Mouse (Mus musculus) forelimb bud, embryonic 11.5 days (tissue): ENCODE measurements at regions not wholly inside any gene's neighbourhood (a gene's known extent, or its start where the extent isn't known, plus 50 kb on each side); places are given as distances from the start of the nearest gene placed in this dataset.
"Not testable (repeated sequence)": the region's sequence is repeated elsewhere in the genome, so short reads cannot be mapped to it uniquely, and the experiment has no call there.

Experiments
- DNase-seq: peaks from one replicate; pipeline ENCODE4 v3.0.0-alpha.2; 2012; ENCODE audit warnings: low read depth, low spot score

- DNase-seq = peak; percentile 79
Observed at GRCm38 (mm10) chr3:80079801-80080418, 195.6 kb downstream of the Fam198b start.

DNA sequence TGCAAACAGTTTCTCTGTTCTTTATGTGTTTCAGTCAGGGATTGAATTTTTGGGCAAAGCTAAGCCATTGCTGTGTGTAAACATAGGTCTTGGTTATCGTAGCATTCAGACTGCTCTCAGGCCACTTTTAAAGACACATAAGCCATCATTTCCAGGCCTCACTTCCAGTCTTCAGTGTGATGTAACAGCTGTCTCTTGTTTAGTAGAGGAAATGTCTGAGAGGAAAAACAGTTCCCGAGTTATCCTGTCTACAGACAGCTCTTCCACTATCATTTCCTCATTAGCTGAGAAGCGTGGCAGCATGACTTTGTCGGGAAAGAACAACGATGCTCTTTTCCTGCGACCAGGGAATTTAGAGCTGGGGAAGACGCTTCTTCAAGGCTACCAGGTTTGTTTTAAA lies 196.9 kb downstream of the Fam198b start:
- no peak for DNase-seq

- no peak for DNase-seq
Observed at GRCm38 (mm10) chr3:80082780-80083519, 198.6 kb downstream of the Fam198b start.

DNA sequence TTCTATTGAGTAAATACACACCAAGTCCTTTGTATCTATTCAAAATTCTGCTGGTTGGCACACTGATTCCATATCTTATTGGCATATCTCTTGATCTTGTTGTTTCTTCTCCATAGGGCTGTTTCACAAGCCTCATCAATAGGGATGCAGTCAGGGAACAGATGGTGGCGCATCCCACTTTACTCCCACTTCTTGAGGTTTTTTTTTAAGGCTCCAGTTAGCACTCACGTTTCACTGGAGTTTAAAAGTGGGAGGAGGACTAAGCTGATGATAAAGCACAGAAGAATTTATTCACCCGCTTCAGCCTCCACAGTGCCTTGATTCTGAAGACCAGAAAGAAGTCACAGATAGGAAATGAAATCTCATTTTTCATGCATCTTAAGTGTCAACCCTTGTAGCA lies 199.8 kb downstream of the Fam198b start:
- no peak for DNase-seq

GRCm38 (mm10) chr3:80099625-80100024 lies 215.3 kb downstream of the Fam198b start:
- no peak for DNase-seq

- DNase-seq = no peak
Observed at GRCm38 (mm10) chr3:80120177-80120736, 235.9 kb downstream of the Fam198b start.

- peak; percentile 17 for DNase-seq
Observed at GRCm38 (mm10) chr3:80123666-80124065, 239.3 kb downstream of the Fam198b start.

- no peak for DNase-seq
Observed at GRCm38 (mm10) chr3:80124621-80125020, 240.3 kb downstream of the Fam198b start.

DNA sequence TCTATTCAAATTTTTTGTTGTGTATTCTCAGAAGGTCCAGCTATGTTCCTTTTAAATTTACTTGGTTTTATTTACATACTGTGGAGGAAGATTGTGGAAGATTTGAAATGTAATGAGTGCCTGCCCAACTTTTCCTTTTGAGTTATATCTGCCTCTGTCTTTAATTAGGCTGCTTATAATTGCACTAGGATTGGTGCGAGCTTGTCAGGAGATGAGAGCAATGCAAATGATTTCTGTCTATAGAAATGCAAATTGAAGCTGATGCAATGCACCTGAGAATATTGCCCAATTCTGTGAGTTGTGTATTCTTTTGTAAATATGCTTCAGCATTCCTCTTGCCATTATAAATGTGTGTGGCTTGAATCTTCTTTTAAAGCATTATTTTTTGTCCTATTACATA lies 257.4 kb downstream of the Fam198b start:
- DNase-seq = no peak

GRCm38 (mm10) chr3:80160473-80160872 lies 276.1 kb downstream of the Fam198b start:
- no peak for DNase-seq

- no peak for DNase-seq
Observed at GRCm38 (mm10) chr3:80181749-80182148, 297.4 kb downstream of the Fam198b start.

- not testable (repeated sequence) for DNase-seq
Observed at GRCm38 (mm10) chr3:80182161-80182560, 297.8 kb downstream of the Fam198b start.

- no peak for DNase-seq
Observed at GRCm38 (mm10) chr3:80187406-80187805, 303.1 kb downstream of the Fam198b start.

- no peak for DNase-seq
Observed at GRCm38 (mm10) chr3:80200904-80201303, 316.6 kb downstream of the Fam198b start.

- no peak for DNase-seq
Observed at GRCm38 (mm10) chr3:80204821-80205220, 320.5 kb downstream of the Fam198b start.

DNA sequence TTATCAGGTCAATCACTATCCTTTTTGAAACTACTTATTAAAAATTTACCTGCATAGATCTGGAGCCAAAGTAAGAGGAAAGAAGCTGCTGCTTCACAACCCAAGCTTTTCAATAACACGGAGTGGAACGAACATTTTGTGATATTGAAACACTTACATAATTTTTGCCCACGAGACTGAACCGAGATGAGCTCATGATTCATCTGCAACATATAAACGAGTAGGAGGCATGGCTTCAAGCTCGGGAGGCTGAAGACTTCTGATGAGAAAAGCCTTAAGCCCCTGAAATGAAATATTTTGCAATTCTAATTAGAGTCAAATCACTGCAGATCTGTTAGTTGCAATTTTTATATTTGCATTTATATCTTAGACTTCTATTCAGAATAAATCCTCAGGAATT lies 321.0 kb downstream of the Fam198b start:
- no peak for DNase-seq

GRCm38 (mm10) chr3:80207022-80207421 lies 322.7 kb downstream of the Fam198b start:
- no peak for DNase-seq

DNA sequence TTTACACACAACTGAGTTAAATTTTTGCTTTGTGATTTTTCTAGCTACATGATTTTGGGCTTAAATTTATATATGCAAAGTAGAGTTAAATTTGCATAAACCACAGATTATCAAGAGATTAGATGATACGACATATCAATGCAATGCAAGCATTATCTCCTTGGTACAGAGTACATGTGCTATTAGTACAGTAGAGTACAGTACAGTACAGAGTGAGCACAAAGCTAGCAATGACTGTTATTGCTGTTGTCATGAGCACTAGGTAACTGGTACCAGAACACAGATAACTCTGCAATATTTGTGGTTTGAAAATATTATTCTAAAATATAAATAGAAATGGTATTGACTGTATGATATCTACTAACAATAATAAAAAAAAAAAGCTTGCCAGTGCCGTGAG lies 323.7 kb downstream of the Fam198b start:
- no peak for DNase-seq

DNA sequence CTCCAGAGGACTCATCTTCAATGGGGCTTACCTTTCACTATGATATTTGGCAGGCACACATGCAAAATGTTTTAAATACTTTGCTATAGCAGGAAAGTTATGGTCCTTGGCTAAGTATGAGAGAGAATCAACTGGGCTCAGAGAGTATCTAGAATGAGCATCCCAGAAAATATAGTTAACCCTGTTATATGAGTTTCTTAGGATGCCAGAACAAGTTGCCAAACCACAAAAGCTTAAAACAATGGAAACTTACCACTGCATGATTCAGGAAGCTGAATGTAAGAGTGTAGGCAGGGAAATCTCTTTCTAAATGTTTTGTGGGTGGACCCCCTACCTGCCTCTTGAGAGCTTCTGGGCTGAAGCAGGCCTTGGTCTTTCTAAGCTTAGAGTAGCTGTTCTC lies 325.3 kb downstream of the Fam198b start:
- no peak for DNase-seq

DNA sequence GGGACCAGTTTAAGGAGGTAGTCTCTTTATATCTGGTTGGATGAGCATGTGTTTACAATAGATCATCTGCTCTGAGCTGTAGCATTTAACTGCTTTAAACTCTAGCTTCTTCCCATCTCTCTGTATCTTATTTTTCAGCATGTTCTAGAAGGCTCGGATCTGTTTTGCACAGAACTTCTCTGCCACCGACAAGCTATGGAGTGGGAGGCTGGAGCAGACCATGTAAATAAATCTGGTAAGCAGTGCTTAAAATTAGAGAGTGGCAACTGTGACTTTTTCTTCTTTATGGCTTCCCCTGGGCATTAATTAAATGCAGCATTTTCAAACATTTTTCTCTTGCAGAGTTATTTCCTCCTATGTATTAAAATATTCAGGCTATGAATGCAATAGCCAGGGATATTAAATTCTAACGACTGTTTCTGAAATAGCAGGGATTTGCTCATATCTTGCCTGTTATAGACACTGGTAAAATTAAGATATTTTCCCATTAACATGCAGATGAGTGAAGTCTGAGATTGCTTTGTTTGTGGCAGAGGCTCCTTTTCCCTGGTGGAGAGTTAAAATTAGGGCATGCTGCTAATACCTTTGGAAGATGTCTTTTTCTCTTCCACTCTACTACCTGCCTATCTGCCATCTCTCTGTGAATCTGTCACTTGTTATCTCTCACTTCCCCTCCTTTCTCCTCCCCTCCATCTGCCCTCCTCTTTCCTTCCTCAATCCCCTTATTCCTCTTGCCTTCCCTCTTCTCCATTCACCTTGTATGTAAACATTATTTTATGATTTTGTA lies 327.2 kb downstream of the Fam198b start:
- no peak for DNase-seq

GRCm38 (mm10) chr3:80248611-80249010 lies 364.3 kb downstream of the Fam198b start:
- no peak for DNase-seq

GRCm38 (mm10) chr3:80249974-80250373 lies 365.6 kb downstream of the Fam198b start:
- no peak for DNase-seq
